Comparison of ENCODE assay signal across 7 mouse cellular contexts in the genomic region with DNA sequence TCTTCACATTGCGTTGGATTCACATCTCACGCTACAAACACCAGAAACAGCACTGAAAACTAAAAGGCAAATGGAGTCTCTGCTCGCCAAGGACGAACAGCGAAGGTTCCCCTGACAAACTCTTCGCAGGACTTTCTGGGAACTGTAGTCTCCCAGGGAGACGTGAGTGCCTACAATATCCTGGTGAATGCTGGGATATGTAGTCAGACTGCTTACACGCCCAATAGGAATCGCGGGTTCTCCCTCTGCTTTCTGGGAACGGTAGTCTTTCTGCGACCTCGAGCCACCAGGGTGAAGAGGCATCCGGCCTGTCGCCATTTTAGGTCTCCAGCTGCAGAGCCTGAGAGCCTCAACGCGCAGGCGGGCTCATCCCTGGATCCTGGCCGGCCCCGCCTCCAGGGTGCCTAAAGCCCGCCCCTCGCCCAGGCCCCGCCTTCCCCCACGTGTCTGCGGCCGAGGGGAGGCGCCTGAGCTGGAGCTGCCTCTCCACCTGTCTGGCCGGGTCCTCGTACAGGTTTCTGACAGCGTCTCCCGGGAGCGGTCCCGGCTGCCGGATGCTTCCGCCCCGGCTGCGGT. TPM values are rescaled to one million over a fixed set of nuclear protein-coding genes. Genes with fewer than 3 reads are reported as not detected.
DNase-seq lines count a peak whose midpoint lies in the region; ATAC-seq lines count a peak whose summit lies in the region.
"Not testable (repeated sequence)": the region's sequence is repeated elsewhere in the genome, so short reads cannot be mapped to it uniquely, and the experiment has no call there.

A gene (plus strand): TSS at position 202 of the 576 bp plus-strand sequence.

- peak within 1 kb of the TSS; percentile 37 for H3K9ac ChIP-seq in embryonic facial prominence, embryonic 11.5 days (replicated peaks; ENCODE audit: low read length)
- peak within 1 kb of the TSS; percentile 66 for H3K9ac ChIP-seq in midbrain, embryonic 13.5 days (replicated peaks)

- peak within 1 kb of the TSS; percentile 44 for H3K4me2 ChIP-seq in embryonic facial prominence, embryonic 11.5 days (ENCODE audit: low read depth, low read length)
- peak within 1 kb of the TSS; percentile 61 for H3K4me2 ChIP-seq in midbrain, embryonic 13.5 days (replicated peaks)

- peak; percentile 99 for ATAC-seq in embryonic facial prominence, embryonic 11.5 days (replicated peaks; ENCODE audit: insufficient number of reproducible peaks, low FRiP score, low TSS enrichment, low read depth)
- ATAC-seq in granulocyte monocyte progenitor cell, adult 5-6 weeks (replicated peaks; ENCODE audit: poor library complexity, severe bottlenecking): peak; percentile 92
- ATAC-seq in midbrain, embryonic 13.5 days: peak; percentile 99

- not testable (repeated sequence) for H3K27me3 ChIP-seq in embryonic facial prominence, embryonic 11.5 days (ENCODE audit: control insufficient read depth, insufficient read depth, low read length); limb, embryonic 10.5 days (ENCODE audit: low read depth, poor library complexity, severe bottlenecking); midbrain, embryonic 13.5 days

- peak within 1 kb of the TSS; percentile 52 for H3K4me3 ChIP-seq in embryonic facial prominence, embryonic 11.5 days (ENCODE audit: low read depth, low read length)
- H3K4me3 ChIP-seq in limb, embryonic 10.5 days: peak within 1 kb of the TSS; percentile 60
- H3K4me3 ChIP-seq in midbrain, embryonic 13.5 days (replicated peaks): peak within 1 kb of the TSS; percentile 58

- H3K4me1 ChIP-seq in embryonic facial prominence, embryonic 11.5 days (ENCODE audit: control insufficient read depth, insufficient read depth, low read length): not testable (repeated sequence)
- peaks cover 13% of the 10 kb centered on the region for H3K4me1 ChIP-seq in limb, embryonic 10.5 days
- peaks cover 13% of the 10 kb centered on the region for H3K4me1 ChIP-seq in midbrain, embryonic 13.5 days (replicated peaks)

- under 1% methylated on average over 35 of the region's 37 CpGs for WGBS in embryonic facial prominence, embryonic 11.5 days
- WGBS in limb, embryonic 10.5 days: under 1% methylated on average over 37 of the region's 37 CpGs
- WGBS in midbrain, embryonic 13.5 days: under 1% methylated on average over 36 of the region's 37 CpGs

- H3K9me3 ChIP-seq in embryonic facial prominence, embryonic 11.5 days (replicated peaks; ENCODE audit: control insufficient read depth, low read length); limb, embryonic 10.5 days (replicated peaks); midbrain, embryonic 13.5 days: not testable (repeated sequence)

- H3K36me3 ChIP-seq in embryonic facial prominence, embryonic 11.5 days (replicated peaks; ENCODE audit: control insufficient read depth, insufficient read depth, low read depth, low read length); limb, embryonic 10.5 days; midbrain, embryonic 13.5 days: not testable (repeated sequence)

- DNase-seq in adrenal gland, postnatal 14 days: peak; percentile 96
- DNase-seq in embryonic facial prominence, embryonic 11.5 days (ENCODE audit: low spot score): peak; percentile 97
- DNase-seq in kidney, adult 11 months: peak; percentile 100
- DNase-seq in limb, embryonic 10.5 days (ENCODE audit: low spot score): peak; percentile 85
- DNase-seq in spleen, adult 12 weeks (ENCODE audit: low spot score): peak; percentile 97

- H3K27ac ChIP-seq in embryonic facial prominence, embryonic 11.5 days (replicated peaks; ENCODE audit: low read depth, low read length): not testable (repeated sequence)
- peak within 1 kb of the TSS; percentile 78 for H3K27ac ChIP-seq in limb, embryonic 10.5 days
- peak within 1 kb of the TSS; percentile 75 for H3K27ac ChIP-seq in midbrain, embryonic 13.5 days

RNA-seq across cellular contexts. Expression of the gene that starts here (rescaled TPM):
- total RNA-seq in adrenal gland, postnatal 14 days (2021): 19.5 and 23.5 TPM in 2 replicates
- 15.9 and 17.8 TPM in 2 replicates for polyA plus RNA-seq in embryonic facial prominence, embryonic 11.5 days (2014; fragmentation: Nextera tagmentation; extraction: Ambion mirVana)
- total RNA-seq in granulocyte monocyte progenitor cell, adult 5-6 weeks (2014; fragmentation: Nextera tagmentation): 10.1 and 15.7 TPM in 2 replicates
- total RNA-seq in granulocyte monocyte progenitor cell, adult 5-6 weeks (2017): 15.0 and 17.9 TPM in 2 replicates
- polyA plus RNA-seq in limb, embryonic 10.5 days (2016; fragmentation: Nextera tagmentation; extraction: Ambion mirVana): 14.2 and 14.5 TPM in 2 replicates
- 18.5 and 19.7 TPM in 2 replicates for polyA plus RNA-seq in midbrain, embryonic 13.5 days (2015; fragmentation: Nextera tagmentation; extraction: Ambion mirVana)
